Mouse (Mus musculus): ENCODE measurements around the gene Mgat4b. TPM values are rescaled to one million over a fixed set of nuclear protein-coding genes. Genes with fewer than 3 reads are reported as not detected.

Mgat4b gene
- polyA plus RNA-seq, 1 experiment from 2014 or later, result 29.9 TPM

GRCm38 (mm10) chr11:50223783-50224662 lies 13.3 kb downstream of the Mgat4b start:
- H3K36me3 ChIP-seq, result no peaks in the 10 kb centered on the region
- H3K4me1 ChIP-seq (replicated peaks), result peaks cover 57% of the 10 kb centered on the region
- DNase-seq (ENCODE audit: low spot score), result no peak
- WGBS, result 9% methylated on average over 17 of the region's 17 CpGs
- H3K4me3 ChIP-seq, result peak overlapping the region; percentile 91
- no peaks in the 10 kb centered on the region for H3K9me3 ChIP-seq
- peak overlapping the region; percentile 96 for H3K27ac ChIP-seq
- peaks cover 29% of the 10 kb centered on the region for H3K27me3 ChIP-seq (ENCODE audit: insufficient read depth, poor library complexity, severe bottlenecking)

- WGBS, result under 1% methylated on average over 70 of the region's 70 CpGs
- Histone ChIP-seq H3K36me3 (no peaks in the 10 kb centered on the region), H3K27ac (peak overlapping the region; percentile 96), H3K4me1 (replicated peaks) (peaks cover 66% of the 10 kb centered on the region), H3K4me3 (peak overlapping the region; percentile 91), H3K9me3 (no peaks in the 10 kb centered on the region), H3K27me3 (ENCODE audit: insufficient read depth, poor library complexity, severe bottlenecking) (peaks cover 37% of the 10 kb centered on the region)
- peak; percentile 82 for DNase-seq (ENCODE audit: low spot score)
These were observed 14.2 kb downstream of the Mgat4b start for GRCm38 (mm10) chr11:50224671-50225530.

GRCm38 (mm10) chr11:50225611-50226378 lies 15.1 kb downstream of the Mgat4b start:
- H3K36me3 ChIP-seq, result 0 out of 2 replicates have a peak, but pooled peaks cover under 1% of the 10 kb centered on the region
- peak overlapping the region; percentile 91 for H3K4me3 ChIP-seq
- peak; percentile 60 for DNase-seq (ENCODE audit: low spot score)
- 4% methylated on average over 34 of the region's 34 CpGs for WGBS
- peaks cover 71% of the 10 kb centered on the region for H3K4me1 ChIP-seq (replicated peaks)
- H3K27ac ChIP-seq, result peak overlapping the region; percentile 96
- peaks cover 46% of the 10 kb centered on the region for H3K27me3 ChIP-seq (ENCODE audit: insufficient read depth, poor library complexity, severe bottlenecking)
- no peaks in the 10 kb centered on the region for H3K9me3 ChIP-seq

- H3K4me3 ChIP-seq, result peak overlapping the region; percentile 91
- H3K27me3 ChIP-seq (ENCODE audit: insufficient read depth, poor library complexity, severe bottlenecking), result peaks cover 49% of the 10 kb centered on the region
- no peak for DNase-seq (ENCODE audit: low spot score)
- peaks cover 3% of the 10 kb centered on the region; the same call in 1 of the 2 replicates for H3K36me3 ChIP-seq
- peak overlapping the region; percentile 96 for H3K27ac ChIP-seq
- WGBS, result 38% methylated on average over 2 of the region's 2 CpGs
- peaks cover 76% of the 10 kb centered on the region for H3K4me1 ChIP-seq (replicated peaks)
- no peaks in the 10 kb centered on the region for H3K9me3 ChIP-seq
These were observed 15.7 kb downstream of the Mgat4b start for GRCm38 (mm10) chr11:50226406-50226805.

- Histone ChIP-seq H3K9me3 (no peaks in the 10 kb centered on the region), H3K36me3 (peaks cover 11% of the 10 kb centered on the region), H3K27me3 (ENCODE audit: insufficient read depth, poor library complexity, severe bottlenecking) (peaks cover 52% of the 10 kb centered on the region), H3K4me1 (replicated peaks) (peaks cover 82% of the 10 kb centered on the region), H3K4me3 (peak overlapping the region; percentile 91; the same call in 1 of the 2 replicates), H3K27ac (no peak overlapping the region)
- WGBS, result 72% methylated on average over 3 of the region's 3 CpGs
- DNase-seq (ENCODE audit: low spot score), result no peak
These were observed 16.5 kb downstream of the Mgat4b start for GRCm38 (mm10) chr11:50227226-50227625.

GRCm38 (mm10) chr11:50227736-50228135 lies 17.0 kb downstream of the Mgat4b start:
- peaks cover 52% of the 10 kb centered on the region for H3K27me3 ChIP-seq (ENCODE audit: insufficient read depth, poor library complexity, severe bottlenecking)
- H3K36me3 ChIP-seq, result peaks cover 16% of the 10 kb centered on the region
- H3K4me3 ChIP-seq, result no peak overlapping the region
- no peaks in the 10 kb centered on the region for H3K9me3 ChIP-seq
- 89% methylated on average over 4 of the region's 4 CpGs for WGBS
- DNase-seq (ENCODE audit: low spot score), result no peak
- peaks cover 81% of the 10 kb centered on the region for H3K4me1 ChIP-seq (replicated peaks)
- H3K27ac ChIP-seq, result no peak overlapping the region

GRCm38 (mm10) chr11:50228772-50229171 lies 18.1 kb downstream of the Mgat4b start:
- Histone ChIP-seq H3K27ac (peak overlapping the region; percentile 56), H3K4me1 (replicated peaks) (peaks cover 77% of the 10 kb centered on the region), H3K4me3 (peak overlapping the region; percentile 23), H3K36me3 (peaks cover 27% of the 10 kb centered on the region), H3K27me3 (ENCODE audit: insufficient read depth, poor library complexity, severe bottlenecking) (peaks cover 42% of the 10 kb centered on the region), H3K9me3 (no peaks in the 10 kb centered on the region)
- DNase-seq (ENCODE audit: low spot score), result peak; percentile 34
- 21% methylated on average over 3 of the region's 3 CpGs for WGBS

GRCm38 (mm10) chr11:50229252-50229910 lies 18.7 kb downstream of the Mgat4b start:
- peak overlapping the region; percentile 56; the same call in 1 of the 2 replicates for H3K27ac ChIP-seq
- H3K4me3 ChIP-seq, result no peak overlapping the region
- DNase-seq (ENCODE audit: low spot score), result no peak
- WGBS, result 45% methylated on average over 7 of the region's 7 CpGs
- H3K27me3 ChIP-seq (ENCODE audit: insufficient read depth, poor library complexity, severe bottlenecking), result peaks cover 39% of the 10 kb centered on the region
- H3K4me1 ChIP-seq (replicated peaks), result peaks cover 70% of the 10 kb centered on the region
- H3K36me3 ChIP-seq, result peaks cover 33% of the 10 kb centered on the region
- no peaks in the 10 kb centered on the region for H3K9me3 ChIP-seq

GRCm38 (mm10) chr11:50230481-50231304 lies 20.0 kb downstream of the Mgat4b start:
- Histone ChIP-seq H3K4me3 (peak overlapping the region; percentile 47), H3K4me1 (replicated peaks) (peaks cover 60% of the 10 kb centered on the region)
- 19% methylated on average over 45 of the region's 45 CpGs for WGBS

GRCm38 (mm10) chr11:50231411-50231810 lies 20.7 kb downstream of the Mgat4b start:
- DNase-seq (ENCODE audit: low spot score), result peak; percentile 51
- Histone ChIP-seq H3K4me1 (replicated peaks) (peaks cover 60% of the 10 kb centered on the region), H3K9me3 (no peaks in the 10 kb centered on the region), H3K4me3 (peak overlapping the region; percentile 47), H3K36me3 (peaks cover 41% of the 10 kb centered on the region), H3K27me3 (ENCODE audit: insufficient read depth, poor library complexity, severe bottlenecking) (peaks cover 51% of the 10 kb centered on the region), H3K27ac (no peak overlapping the region)
- WGBS, result 21% methylated on average over 8 of the region's 8 CpGs

More at GRCm38 (mm10) chr11:50230481-50231304, 20.0 kb downstream of the Mgat4b start:
- Histone ChIP-seq H3K27ac (peak overlapping the region; percentile 45; the same call in 1 of the 2 replicates), H3K9me3 (no peaks in the 10 kb centered on the region), H3K36me3 (peaks cover 41% of the 10 kb centered on the region), H3K27me3 (ENCODE audit: insufficient read depth, poor library complexity, severe bottlenecking) (peaks cover 50% of the 10 kb centered on the region)
- no peak for DNase-seq (ENCODE audit: low spot score)

GRCm38 (mm10) chr11:50233022-50233421 lies 22.3 kb downstream of the Mgat4b start:
- Histone ChIP-seq H3K27me3 (ENCODE audit: insufficient read depth, poor library complexity, severe bottlenecking) (peaks cover 60% of the 10 kb centered on the region), H3K4me1 (replicated peaks) (peaks cover 57% of the 10 kb centered on the region), H3K9me3 (no peaks in the 10 kb centered on the region), H3K36me3 (peaks cover 41% of the 10 kb centered on the region), H3K27ac (no peak overlapping the region), H3K4me3 (no peak overlapping the region)
- no peak for DNase-seq (ENCODE audit: low spot score)
- 97% methylated on average over 13 of the region's 13 CpGs for WGBS
